Comparison of ENCODE assay signal across 8 mouse cellular contexts in the genomic region with DNA sequence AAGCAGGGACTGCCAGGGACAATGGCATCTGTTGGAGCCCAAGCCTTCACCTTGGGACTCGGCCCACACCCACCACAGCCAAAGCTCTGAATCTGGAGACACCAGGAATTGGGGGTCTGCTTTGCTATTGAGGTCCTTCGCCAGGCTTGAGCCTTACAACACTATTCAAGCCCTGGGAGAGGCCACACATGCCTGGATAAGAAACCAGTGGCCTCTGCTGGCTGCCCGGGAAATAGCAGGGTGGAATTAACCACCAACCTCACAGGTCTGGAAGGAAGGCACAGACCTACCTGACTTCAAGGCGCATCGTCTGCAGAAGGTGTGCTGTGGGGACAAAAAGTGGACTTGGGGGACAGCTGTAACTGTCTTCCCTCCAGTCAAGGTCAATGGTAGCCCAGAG. TPM values are rescaled to one million over a fixed set of nuclear protein-coding genes. Genes with fewer than 3 reads are reported as not detected.
DNase-seq lines count a peak whose midpoint lies in the region; ATAC-seq and TF ChIP-seq lines count a peak whose summit lies in the region.
"Had no signal": no experiment of that assay in that cellular context is flagged by ENCODE, and none has a peak within 500 bp of the region (broad histone marks: within the 10 kb centered on the region; RNA-seq: fewer than 3 reads in every experiment).

No protein-coding gene starts in this region.

- H3K4me3 ChIP-seq in G1E (ENCODE audit: low read depth, low read length): no peak overlapping the region
- peak overlapping the region; percentile 17; the same call in 1 of the 2 replicates for H3K4me3 ChIP-seq in lung, postnatal 0 days (ENCODE audit: low read depth, low read length)
- H3K4me3 ChIP-seq: myocyte had no signal

- no peaks in the 10 kb centered on the region for H3K9me3 ChIP-seq in G1E (replicated peaks)
- no peaks in the 10 kb centered on the region for H3K9me3 ChIP-seq in lung, postnatal 0 days (ENCODE audit: low read length)

- intact Hi-C loops in heart, postnatal 36 days (cut with DNase I): loop anchor here (2.0 kb wide), 1 partner anchor 19 kb away; no protein-coding TSS in a partner anchor

- H3K9ac ChIP-seq in lung, postnatal 0 days (replicated peaks; ENCODE audit: low read depth): no peak overlapping the region

- H3K27ac ChIP-seq in lung, postnatal 0 days (ENCODE audit: low read length): peak overlapping the region; percentile 72; the same call in 1 of the 2 replicates

- no peaks in the 10 kb centered on the region for H3K27me3 ChIP-seq in G1E (ENCODE audit: insufficient read depth, low read length)
- H3K27me3 ChIP-seq in lung, postnatal 0 days (replicated peaks; ENCODE audit: insufficient read depth, low read length): no peaks in the 10 kb centered on the region

- H3K36me3 ChIP-seq in G1E (replicated peaks): peaks cover 99% of the 10 kb centered on the region
- peaks cover 51% of the 10 kb centered on the region for H3K36me3 ChIP-seq in lung, postnatal 0 days (ENCODE audit: insufficient read depth, low read length)

- ATAC-seq in G1E (ENCODE audit: extremely low read depth, insufficient number of reproducible peaks, low FRiP score, poor library complexity, severe bottlenecking): 0 out of 2 replicates have a peak, but pooled peaks have one; percentile 8
- peak; percentile 52; the same call in 1 of the 2 replicates for ATAC-seq in lung, postnatal 0 days

- TF ChIP-seq CTCF in G1E (IDR thresholded peaks at IDR 0.05; ENCODE audit: low read depth, low read length): no peak
- TF ChIP-seq CTCF in lung, postnatal 0 days (IDR thresholded peaks at IDR 0.05): peak; percentile 83

- peak; percentile 16 for DNase-seq in A20 (ENCODE audit: low read depth, low spot score)
- DNase-seq in G1E (ENCODE audit: low spot score): peak; percentile 51
- DNase-seq in embryo, embryonic 9.5 days (ENCODE audit: extremely low spot score): peak; percentile 44
- peak; percentile 53 to 63 for DNase-seq in heart, postnatal 36 days
- peak; percentile 78 to 82 for DNase-seq in kidney, postnatal 4 days
- DNase-seq in lung, postnatal 0 days (ENCODE audit: low spot score): peak; percentile 53
- DNase-seq in right cerebral cortex, postnatal 36 days (ENCODE audit: low spot score in 2 of 2): peak; percentile 60 to 67

- peaks cover 12% of the 10 kb centered on the region for H3K4me1 ChIP-seq in G1E (ENCODE audit: insufficient read depth, low read depth, low read length)
- no peaks in the 10 kb centered on the region for H3K4me1 ChIP-seq in lung, postnatal 0 days (ENCODE audit: insufficient read depth, low read depth, low read length)

- no peak for TF ChIP-seq EP300 in lung, postnatal 0 days (IDR thresholded peaks at IDR 0.05)

- WGBS in lung, postnatal 0 days: 29% methylated on average over 5 of the region's 5 CpGs

- H3K4me2 ChIP-seq in lung, postnatal 0 days (replicated peaks; ENCODE audit: low read depth, low read length): peak overlapping the region; percentile 48

RNA-seq across cellular contexts. Expression of gene Traf7, which starts 14.1 kb away (rescaled TPM):
- total RNA-seq in G1E (2014; fragmentation: Nextera tagmentation) (62.8 and 70.6 TPM in 2 replicates), G1E (2017) (81.7 and 103 TPM in 2 replicates)
- 153 and 198 TPM in 2 replicates for polyA plus RNA-seq in G1E (2012)
- total RNA-seq in heart, postnatal 36 days (2021): 10 to 100 TPM; 45.7 to 51.6 TPM
- 65.3 and 66.8 TPM in 2 replicates for polyA plus RNA-seq in lung, postnatal 0 days (2015; fragmentation: Nextera tagmentation; extraction: Ambion mirVana)

RNA-seq across cellular contexts. Expression of gene Rab26, which starts 20.4 kb away (rescaled TPM):
- total RNA-seq in G1E (2014; fragmentation: Nextera tagmentation) (0.83 TPM in 1 of 2 replicates, not detected in the other), G1E (2017) (0.35 and 0.49 TPM in 2 replicates)
- polyA plus RNA-seq in G1E (2012): 0.24 and 0.26 TPM in 2 replicates
- not detected for total RNA-seq in heart, postnatal 36 days (2021)
- 1.2 and 1.3 TPM in 2 replicates for polyA plus RNA-seq in lung, postnatal 0 days (2015; fragmentation: Nextera tagmentation; extraction: Ambion mirVana)

RNA-seq across cellular contexts. Expression of gene Caskin1, which starts 25.2 kb away (rescaled TPM):
- total RNA-seq in G1E (2014; fragmentation: Nextera tagmentation) (not detected in 2 replicates), G1E (2017) (0.11 and 0.29 TPM in 2 replicates)
- not detected in 2 replicates for polyA plus RNA-seq in G1E (2012)
- under 1 TPM; 0.11 to 0.14 TPM for total RNA-seq in heart, postnatal 36 days (2021)
- polyA plus RNA-seq in lung, postnatal 0 days (2015; fragmentation: Nextera tagmentation; extraction: Ambion mirVana): 0.15 and 0.33 TPM in 2 replicates

RNA-seq across cellular contexts. Expression of gene Mlst8, which starts 34.7 kb away (rescaled TPM):
- total RNA-seq in G1E (2014; fragmentation: Nextera tagmentation) (5.2 and 7.0 TPM in 2 replicates), G1E (2017) (17.2 and 19.7 TPM in 2 replicates)
- 6.4 and 7.1 TPM in 2 replicates for polyA plus RNA-seq in G1E (2012)
- total RNA-seq in heart, postnatal 36 days (2021): 1 to 10 TPM; 8.1 to 9.0 TPM
- 13.0 and 14.4 TPM in 2 replicates for polyA plus RNA-seq in lung, postnatal 0 days (2015; fragmentation: Nextera tagmentation; extraction: Ambion mirVana)

RNA-seq across cellular contexts. Expression of gene Pkd1, which starts 36.0 kb away (rescaled TPM):
- 14.4 and 28.0 TPM in 2 replicates for total RNA-seq in G1E (2014; fragmentation: Nextera tagmentation)
- total RNA-seq in G1E (2017): 5.0 and 10.3 TPM in 2 replicates
- 4.1 and 5.8 TPM in 2 replicates for polyA plus RNA-seq in G1E (2012)
- total RNA-seq in heart, postnatal 36 days (2021): 10 to 100 TPM; 45.4 to 45.6 TPM
- polyA plus RNA-seq in lung, postnatal 0 days (2015; fragmentation: Nextera tagmentation; extraction: Ambion mirVana): 26.3 and 27.4 TPM in 2 replicates

Comparison
In these comparisons a context has a peak if more than half of its experiments do, and no peak if none do; other contexts are left out.
1. DNase-seq: peak in every context shown above with its lines; median percentile 80 in kidney, postnatal 4 days; 64 in right cerebral cortex, postnatal 36 days; 58 in heart, postnatal 36 days; 53 in lung, postnatal 0 days; 51 in G1E; 44 in embryo, embryonic 9.5 days; 16 in A20.